Mouse (Mus musculus) embryonic stem cell, embryonic (primary cell): ENCODE results near the gene Gm28053.

Experiments
- CTCF ChIA-PET, 4 experiments: fragments of 300-600 bp in 2 of 4; fragments of 350-600 bp in 2 of 4; sonication (Branson Sonifier 250); formaldehyde crosslinking; loops; one replicate each; lab custom pipeline; 2022; ENCODE audit warnings: inconsistent platforms in 2 of 4; lab: Charles Lee
- POLR2A ChIA-PET, 4 experiments: fragments of 300-600 bp in 2 of 4; fragments of 350-600 bp in 2 of 4; sonication (Branson Sonifier 250); formaldehyde crosslinking; loops; one replicate each; lab custom pipeline; 2022; ENCODE audit warnings: antibody characterized with exemption in 4 of 4, inconsistent platforms in 1 of 4; lab: Charles Lee

The Gm28053 gene

GRCm38 (mm10) chr6:48747091-48747966 lies 28.9 kb downstream of the Gm28053 start:
- ChIA-PET POLR2A (no interaction called here), CTCF (interaction anchor here (0.6 to 2.3 kb wide), 11 partner anchors 10 to 645 kb away, joined by 3 to 10 read pairs (median 4); partner anchors contain the start of gene Gimap3 (in 1 of the 4))

- CTCF ChIA-PET = interaction anchor here in 3 of 4 experiments (0.6 to 1.8 kb wide), 3 partner anchors 54 to 117 kb away, joined by 3 to 7 read pairs (median 7); partner anchors contain the start of gene Gimap8 (in 1 of the 3)
- POLR2A ChIA-PET = interaction anchor here in 1 of 4 experiments (0.6 to 0.8 kb wide), 2 partner anchors 10 to 170 kb away, joined by 4 to 6 read pairs; partner anchors contain the start of genes Gm44965 and Repin1
These were observed 45.3 kb downstream of the Gm28053 start for GRCm38 (mm10) chr6:48763567-48764270.

- ChIA-PET POLR2A (interaction anchor here in 1 of 4 experiments (0.8 kb wide), 1 partner anchor 9 kb away, joined by 6 read pairs; no protein-coding TSS in a partner anchor), CTCF (interaction anchor here in 1 of 4 experiments (0.7 kb wide), 1 partner anchor 53 kb away, joined by 3 read pairs; no protein-coding TSS in a partner anchor)
These were observed 46.1 kb downstream of the Gm28053 start for GRCm38 (mm10) chr6:48764496-48764895.

GRCm38 (mm10) chr6:48768178-48768869 lies 49.9 kb downstream of the Gm28053 start:
- POLR2A ChIA-PET = interaction anchor here in 2 of 4 experiments (0.8 to 1.0 kb wide), 2 partner anchors 25 to 128 kb away, joined by 3 read pairs; no protein-coding TSS in a partner anchor
- CTCF ChIA-PET = interaction anchor here in 2 of 4 experiments (0.9 to 1.0 kb wide), 2 partner anchors 121 to 122 kb away, joined by 3 to 6 read pairs; partner anchors contain the start of gene Gimap8 (in 1 of the 2)

- ChIA-PET POLR2A (interaction anchor here in 2 of 4 experiments (0.8 to 1.0 kb wide), 2 partner anchors 26 to 129 kb away, joined by 3 read pairs; no protein-coding TSS in a partner anchor), CTCF (interaction anchor here in 2 of 4 experiments (0.9 to 1.0 kb wide), 2 partner anchors 122 to 123 kb away, joined by 3 to 6 read pairs; partner anchors contain the start of gene Gimap8 (in 1 of the 2))
These were observed 50.5 kb downstream of the Gm28053 start for GRCm38 (mm10) chr6:48768933-48769332.

GRCm38 (mm10) chr6:48770696-48771095 lies 52.3 kb downstream of the Gm28053 start, which contains the start of gene Gimap3:
Gene Gimap3, minus strand, starts transcription at chr6:48770851.
- ChIA-PET CTCF (interaction anchor here (0.6 to 3.6 kb wide), 14 partner anchors 19 to 438 kb away, joined by 3 to 50 read pairs (median 4); partner anchors contain the start of genes Gimap8 (in 2 of the 4) and Gimap5 (in 1 of the 4)), POLR2A (interaction anchor here in 2 of 4 experiments (0.6 to 1.2 kb wide), 8 partner anchors 14 to 575 kb away, joined by 3 to 5 read pairs (median 4); partner anchors contain the start of gene Gimap8 (in 1 of the 2))

GRCm38 (mm10) chr6:48772030-48772429 lies 53.6 kb downstream of the Gm28053 start:
- POLR2A ChIA-PET = interaction anchor here in 2 of 4 experiments (0.7 to 1.0 kb wide), 2 partner anchors 87 to 217 kb away, joined by 3 to 8 read pairs; partner anchors contain the start of gene Lrrc61 (in 1 of the 2)
- CTCF ChIA-PET = interaction anchor here (0.5 to 3.6 kb wide), 18 partner anchors 13 to 730 kb away, joined by 3 to 50 read pairs (median 4); partner anchors contain the start of genes Gimap8 (in 3 of the 4) and Gimap5 (in 1 of the 4)

- ChIA-PET CTCF (interaction anchor here in 2 of 4 experiments (0.6 to 1.0 kb wide), 2 partner anchors 12 to 417 kb away, joined by 3 to 5 read pairs; no protein-coding TSS in a partner anchor), POLR2A (interaction anchor here in 1 of 4 experiments (1.0 kb wide), 1 partner anchor 14 kb away, joined by 3 read pairs; the partner anchor contains the start of gene Gimap3)
These were observed 66.0 kb downstream of the Gm28053 start for GRCm38 (mm10) chr6:48784406-48784805.

- ChIA-PET POLR2A (interaction anchor here in 1 of 4 experiments (1.0 kb wide), 1 partner anchor 14 kb away, joined by 3 read pairs; the partner anchor contains the start of gene Gimap3), CTCF (interaction anchor here in 1 of 4 experiments (1.0 kb wide), 1 partner anchor 13 kb away, joined by 3 read pairs; no protein-coding TSS in a partner anchor)
These were observed 66.8 kb downstream of the Gm28053 start for GRCm38 (mm10) chr6:48785189-48785588.

GRCm38 (mm10) chr6:48785601-48786000 lies 67.2 kb downstream of the Gm28053 start:
- ChIA-PET CTCF (no interaction called here), POLR2A (no interaction called here)

- CTCF ChIA-PET = interaction anchor here in 1 of 4 experiments (1.7 kb wide), 1 partner anchor 16 kb away, joined by 6 read pairs; no protein-coding TSS in a partner anchor
- POLR2A ChIA-PET = no interaction called here
These were observed 69.5 kb downstream of the Gm28053 start for GRCm38 (mm10) chr6:48787867-48788266.

GRCm38 (mm10) chr6:48801897-48802296 lies 83.5 kb downstream of the Gm28053 start:
- ChIA-PET POLR2A (no interaction called here), CTCF (no interaction called here)
